Mouse (Mus musculus) stomach, postnatal 0 days (tissue): ENCODE data around the gene Efcab6.

Experiments
- CTCF ChIP-seq: IDR thresholded peaks from 2 replicates; pipeline ENCODE4 v1.5.1; 2016; ENCODE audit warnings: antibody characterized with exemption, low read depth, mild to moderate bottlenecking, moderate library complexity
- EP300 ChIP-seq: optimal IDR thresholded peaks from 2 replicates; pipeline ENCODE3; 2016; ENCODE audit warnings: antibody characterized with exemption

DNA sequence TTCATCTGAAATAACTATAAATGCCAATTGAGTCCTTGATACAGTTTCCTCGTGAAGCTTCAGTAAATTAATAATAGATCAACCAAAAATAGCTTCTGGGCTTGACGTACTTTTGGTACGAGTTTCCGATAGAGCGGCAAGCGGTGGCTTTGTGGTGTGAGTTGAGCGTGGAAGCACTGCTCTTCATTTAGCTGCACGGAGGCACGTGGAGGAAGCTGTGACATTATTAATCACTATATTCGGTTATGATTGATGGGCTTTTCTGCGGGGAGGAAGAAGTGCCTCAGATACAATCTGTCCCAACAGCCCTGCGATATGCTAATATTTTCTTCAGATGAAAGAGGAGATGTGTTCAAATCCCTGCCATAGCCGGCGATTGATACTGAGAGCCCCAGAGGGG is 60.9 kb downstream of the Efcab6 start:
- TF ChIP-seq CTCF (no peak), EP300 (no peak)
